Mouse (Mus musculus) MN1 (cell line): ENCODE measurements around the gene Ang5.
"Not testable (repeated sequence)": the region's sequence is repeated elsewhere in the genome, so short reads cannot be mapped to it uniquely, and the experiment has no call there.

Experiments used
- DNase-seq: peaks from one replicate; pipeline ENCODE4 v3.0.0-alpha.2; 2016; ENCODE audit warnings: low spot score

Ang5 gene

GRCm38 (mm10) chr14:43956769-43957168 lies at the start of gene Ang5:
Gene Ang5 (plus strand): TSS chr14:43957069.
- not testable (repeated sequence) for DNase-seq

DNA sequence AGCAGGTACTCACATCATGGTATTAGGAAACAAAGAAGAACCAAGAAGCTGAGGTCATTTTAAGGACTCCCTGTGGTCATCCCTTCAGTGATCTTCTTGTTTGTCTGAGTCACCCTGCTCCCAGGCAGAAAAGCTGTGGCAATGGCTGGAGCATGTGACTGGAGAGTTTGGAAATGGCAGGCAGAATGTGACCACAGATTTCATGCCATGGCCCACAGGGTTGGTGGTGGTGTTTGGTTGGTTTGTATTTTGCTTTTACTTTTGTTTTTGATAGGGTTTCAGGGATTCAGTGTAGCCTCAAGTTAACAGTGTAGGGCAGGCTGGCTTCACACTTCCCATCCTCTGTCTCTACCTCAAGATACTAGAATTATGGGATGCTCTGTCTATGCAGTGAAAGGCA lies 38.7 kb upstream of the Ang5 start:
- DNase-seq, result not testable (repeated sequence)

GRCm38 (mm10) chr14:43923459-43923858 lies 33.4 kb upstream of the Ang5 start, which contains the start of gene Ear10:
Gene Ear10 (minus strand): TSS chr14:43923559.
- not testable (repeated sequence) for DNase-seq

DNA sequence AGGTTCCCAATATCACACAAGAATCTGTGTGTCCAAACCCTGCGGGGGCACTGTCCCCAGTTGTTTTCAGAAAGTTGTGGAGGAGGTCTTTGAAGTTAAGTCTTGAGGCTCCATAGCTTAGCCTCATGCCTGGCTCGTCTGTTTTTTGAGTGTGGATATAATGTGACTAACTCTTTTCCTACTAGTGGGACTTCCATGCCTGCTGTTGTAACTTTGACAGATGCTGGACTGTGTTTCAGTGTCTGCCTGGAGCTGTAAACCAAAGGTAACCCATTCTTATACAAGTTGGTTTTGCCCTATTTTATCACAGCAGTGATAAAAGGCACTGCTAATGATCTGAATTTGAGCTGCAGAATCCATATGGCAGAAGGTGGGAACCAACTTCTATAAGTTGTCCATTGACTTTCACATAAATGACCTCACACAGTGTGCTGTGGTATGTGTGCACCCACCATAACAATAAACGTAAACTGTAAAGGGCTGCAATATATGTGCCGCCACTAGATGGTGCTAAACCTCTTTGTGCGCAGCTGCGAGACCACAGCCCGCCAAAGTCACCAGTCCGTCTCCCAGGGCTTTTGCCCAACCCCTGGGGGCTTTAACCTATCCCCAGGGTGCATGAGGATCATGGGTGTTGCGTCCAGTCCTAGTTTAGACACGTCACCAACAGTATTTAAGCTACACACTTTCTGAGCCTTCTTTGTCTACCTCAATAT lies 32.0 kb upstream of the Ang5 start, which contains the start of gene Gm8113:
Gene Gm8113, plus strand, starts transcription at position 703 of the 716 bp plus-strand sequence.
- DNase-seq, result not testable (repeated sequence)

- DNase-seq, result not testable (repeated sequence)
Measured at GRCm38 (mm10) chr14:43925404-43925950, 31.4 kb upstream of the Ang5 start.

GRCm38 (mm10) chr14:43932991-43933390 lies 23.9 kb upstream of the Ang5 start:
- peak; percentile 8 for DNase-seq

DNA sequence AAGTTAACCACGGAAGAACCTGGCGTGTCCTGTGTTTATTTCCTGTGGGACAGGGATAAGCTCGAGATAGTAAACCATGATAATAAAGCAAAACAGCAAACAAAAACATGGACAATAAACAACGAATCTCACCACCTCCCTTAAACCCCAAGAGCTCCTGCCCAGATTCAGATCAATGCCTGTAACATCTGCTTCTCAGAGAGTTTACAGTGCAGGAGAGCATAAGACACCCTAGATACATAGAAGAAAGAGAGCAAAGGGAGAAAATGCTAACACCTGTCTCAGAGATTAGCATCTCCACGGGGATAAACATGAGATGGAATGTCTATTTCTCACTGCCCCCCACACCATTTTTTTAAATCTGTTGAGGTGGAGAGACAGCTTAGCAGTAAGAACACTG lies 23.5 kb upstream of the Ang5 start:
- DNase-seq, result not testable (repeated sequence)

DNA sequence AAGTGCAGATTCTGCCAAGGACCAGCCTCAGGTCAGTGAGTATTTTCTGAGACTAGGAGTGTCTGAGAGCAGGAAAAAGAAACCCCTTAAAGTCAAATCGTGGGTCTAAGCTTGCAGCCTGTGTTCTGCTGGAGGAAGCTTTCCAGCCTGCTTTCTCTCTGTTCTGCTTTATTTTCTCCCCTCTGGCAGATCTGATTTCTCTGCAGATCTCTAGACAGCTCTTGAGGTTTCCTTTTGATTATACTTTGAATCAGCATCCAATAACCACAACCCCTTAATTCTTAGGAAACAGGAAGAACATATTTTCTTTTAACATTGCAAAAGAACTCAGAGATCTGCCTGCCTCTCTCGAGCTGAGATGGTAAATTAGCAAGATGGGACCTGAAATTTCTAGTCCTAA lies 3.5 kb upstream of the Ang5 start:
- not testable (repeated sequence) for DNase-seq

GRCm38 (mm10) chr14:43955074-43955473 lies 1.8 kb upstream of the Ang5 start:
- DNase-seq, result not testable (repeated sequence)

GRCm38 (mm10) chr14:43983454-43983853 lies 26.6 kb downstream of the Ang5 start:
- no peak for DNase-seq

GRCm38 (mm10) chr14:43983897-43984296 lies 27.0 kb downstream of the Ang5 start:
- DNase-seq, result no peak

- DNase-seq, result no peak
Measured at GRCm38 (mm10) chr14:43986147-43986546, 29.3 kb downstream of the Ang5 start.

DNA sequence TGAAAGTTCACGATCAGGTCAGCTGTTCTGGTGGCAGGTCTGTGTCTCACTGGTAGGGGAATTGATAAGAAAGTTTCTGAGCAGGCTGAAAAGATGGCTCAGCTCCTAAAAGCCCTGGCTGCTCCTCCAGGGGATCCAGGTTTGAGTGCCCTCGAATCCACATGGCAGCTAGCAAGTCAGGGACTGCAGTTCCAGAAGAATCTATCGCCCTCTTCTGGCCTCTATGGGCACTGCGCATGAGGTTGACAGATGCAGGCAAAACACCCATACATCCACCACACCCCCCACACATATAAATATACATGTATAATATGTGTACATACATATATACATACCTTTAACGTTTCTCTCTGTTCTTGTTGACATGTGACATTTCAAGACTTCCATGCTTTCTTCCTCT lies 30.5 kb downstream of the Ang5 start:
- not testable (repeated sequence) for DNase-seq

GRCm38 (mm10) chr14:43998455-43999000 lies 41.7 kb downstream of the Ang5 start:
- DNase-seq, result not testable (repeated sequence)

- no peak for DNase-seq
Measured at GRCm38 (mm10) chr14:44001600-44001999, 44.7 kb downstream of the Ang5 start.

GRCm38 (mm10) chr14:44002169-44002568 lies 45.3 kb downstream of the Ang5 start, which contains the start of gene Ang6:
Gene Ang6 (minus strand): TSS chr14:44002269.
- DNase-seq, result no peak

GRCm38 (mm10) chr14:44008021-44008420 lies 51.2 kb downstream of the Ang5 start:
- not testable (repeated sequence) for DNase-seq

DNA sequence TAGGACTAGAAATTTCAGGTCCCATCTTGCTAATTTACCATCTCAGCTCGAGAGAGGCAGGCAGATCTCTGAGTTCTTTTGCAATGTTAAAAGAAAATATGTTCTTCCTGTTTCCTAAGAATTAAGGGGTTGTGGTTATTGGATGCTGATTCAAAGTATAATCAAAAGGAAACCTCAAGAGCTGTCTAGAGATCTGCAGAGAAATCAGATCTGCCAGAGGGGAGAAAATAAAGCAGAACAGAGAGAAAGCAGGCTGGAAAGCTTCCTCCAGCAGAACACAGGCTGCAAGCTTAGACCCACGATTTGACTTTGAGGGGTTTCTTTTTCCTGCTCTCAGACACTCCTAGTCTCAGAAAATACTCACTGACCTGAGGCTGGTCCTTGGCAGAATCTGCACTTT lies 52.8 kb downstream of the Ang5 start:
- not testable (repeated sequence) for DNase-seq
